Mouse (Mus musculus) embryonic fibroblast, embryonic 13.5 days (primary cell): Measurements from ENCODE around the gene Myh7. TPM values are rescaled to one million over a fixed set of nuclear protein-coding genes. Genes with fewer than 3 reads are reported as not detected.

Experiments
- H3K27ac ChIP-seq: 2 replicates; pipeline ENCODE4 v1.5.1; 2012; ENCODE audit warnings: low read length, control low read depth, inconsistent platforms; ENCODE audit not compliant: insufficient read depth
- H3K4me1 ChIP-seq: 2 replicates; pipeline ENCODE4 v1.6.1; 2011; ENCODE audit warnings: low read length; ENCODE audit not compliant: control insufficient read depth, insufficient read depth
- H3K4me3 ChIP-seq: 2 replicates; pipeline ENCODE4 v1.5.1; 2011; ENCODE audit warnings: mild to moderate bottlenecking, control low read depth, low read length; ENCODE audit not compliant: insufficient read depth
- CTCF ChIP-seq: IDR thresholded peaks from 2 replicates; pipeline ENCODE4 v1.5.1; 2011; ENCODE audit warnings: mild to moderate bottlenecking, control low read depth, low read length, moderate library complexity, borderline replicate concordance; ENCODE audit not compliant: insufficient read depth
- POLR2A ChIP-seq: IDR thresholded peaks from 2 replicates; pipeline ENCODE4 v1.6.1; 2011; ENCODE audit warnings: low read depth, mild to moderate bottlenecking, control low read depth, low read length, moderate library complexity
- polyA plus RNA-seq: library from polyadenylated mRNA; stranded (reverse); fragments of >200 nt; gene quantifications from 2 replicates; pipeline ENCODE4 v1.2.4, GENCODE M21; 2011; ENCODE audit warnings: low read depth; ENCODE audit not compliant: missing spikeins, insufficient read length

Gene Myh7
- polyA plus RNA-seq, 1 experiment: not detected

GRCm38 (mm10) chr14:54925349-54926342 is 68.8 kb downstream of the Myh7 start, which contains the start of gene Efs:
Efs (minus strand) TSS chr14:54926126.
- Histone ChIP-seq H3K4me1 (peaks cover 6% of the 10 kb centered on the region; the same call in 1 of the 2 replicates), H3K4me3 (peak within 1 kb of the TSS; percentile 18), H3K27ac (peak within 1 kb of the TSS; percentile 83)
- TF ChIP-seq POLR2A (peak; percentile 75), CTCF (no peak)

- Histone ChIP-seq H3K4me1 (no peaks in the 10 kb centered on the region), H3K4me3 (peak overlapping the region; percentile 8; the same call in 1 of the 2 replicates), H3K27ac (peak overlapping the region; percentile 83)
- TF ChIP-seq POLR2A (peak; percentile 58), CTCF (no peak)
Measured at GRCm38 (mm10) chr14:54924641-54925348, 69.6 kb downstream of the Myh7 start.

Other genes starting within 250 kb of the Myh7 start
- 0.47 and 2.0 TPM in 2 replicates for gene Slc7a8, start 212.7 kb downstream of the Myh7 start, polyA plus RNA-seq
- not detected in 2 replicates for gene Rnf212b, start 180.5 kb downstream of the Myh7 start, polyA plus RNA-seq
- 5.4 and 6.9 TPM in 2 replicates for gene Homez, start 123.7 kb downstream of the Myh7 start, polyA plus RNA-seq
- 8.4 and 10.9 TPM in 2 replicates for gene Ppp1r3e, start 117.1 kb downstream of the Myh7 start, polyA plus RNA-seq
- 48.3 and 53.1 TPM in 2 replicates for gene Bcl2l2, start 111.2 kb downstream of the Myh7 start, polyA plus RNA-seq
- gene Gm20521, start 111.2 kb downstream of the Myh7 start, polyA plus RNA-seq: not detected in 2 replicates
- gene Pabpn1, start 102.1 kb downstream of the Myh7 start, polyA plus RNA-seq: 168 and 172 TPM in 2 replicates
- gene Slc22a17, start 81.5 kb downstream of the Myh7 start, polyA plus RNA-seq: 17.7 and 20.9 TPM in 2 replicates
- gene Efs, start 68.5 kb downstream of the Myh7 start, polyA plus RNA-seq: 17.5 and 26.9 TPM in 2 replicates
- gene Il25, start 61.9 kb downstream of the Myh7 start, polyA plus RNA-seq: not detected in 2 replicates
- gene Cmtm5, start 58.4 kb downstream of the Myh7 start, polyA plus RNA-seq: not detected in 2 replicates
- gene Myh6, start 27.7 kb downstream of the Myh7 start, polyA plus RNA-seq: 1.0 TPM in 1 of 2 replicates, not detected in the other
- gene Gm17428, start 17.7 kb downstream of the Myh7 start, polyA plus RNA-seq: not detected in 2 replicates
- gene Ngdn, start 20.8 kb upstream of the Myh7 start, polyA plus RNA-seq: 32.8 and 37.7 TPM in 2 replicates
- 1.9 and 3.5 TPM in 2 replicates for gene Zfhx2, start 97.7 kb upstream of the Myh7 start, polyA plus RNA-seq
- 13.1 and 17.1 TPM in 2 replicates for gene Thtpa, start 100.2 kb upstream of the Myh7 start, polyA plus RNA-seq
- gene Ap1g2, start 112.0 kb upstream of the Myh7 start, polyA plus RNA-seq: 6.7 and 10.0 TPM in 2 replicates
- gene Jph4, start 122.3 kb upstream of the Myh7 start, polyA plus RNA-seq: 0.73 and 1.6 TPM in 2 replicates
- gene Dhrs2, start 227.4 kb upstream of the Myh7 start, polyA plus RNA-seq: not detected in 2 replicates